Mouse (Mus musculus) right cerebral cortex, postnatal 4 days (tissue): ENCODE results near the gene Ctdsp2.

Experiments
- DNase-seq: peaks from one replicate; pipeline ENCODE4 v3.0.0-alpha.2; 2022

Gene Ctdsp2

DNA sequence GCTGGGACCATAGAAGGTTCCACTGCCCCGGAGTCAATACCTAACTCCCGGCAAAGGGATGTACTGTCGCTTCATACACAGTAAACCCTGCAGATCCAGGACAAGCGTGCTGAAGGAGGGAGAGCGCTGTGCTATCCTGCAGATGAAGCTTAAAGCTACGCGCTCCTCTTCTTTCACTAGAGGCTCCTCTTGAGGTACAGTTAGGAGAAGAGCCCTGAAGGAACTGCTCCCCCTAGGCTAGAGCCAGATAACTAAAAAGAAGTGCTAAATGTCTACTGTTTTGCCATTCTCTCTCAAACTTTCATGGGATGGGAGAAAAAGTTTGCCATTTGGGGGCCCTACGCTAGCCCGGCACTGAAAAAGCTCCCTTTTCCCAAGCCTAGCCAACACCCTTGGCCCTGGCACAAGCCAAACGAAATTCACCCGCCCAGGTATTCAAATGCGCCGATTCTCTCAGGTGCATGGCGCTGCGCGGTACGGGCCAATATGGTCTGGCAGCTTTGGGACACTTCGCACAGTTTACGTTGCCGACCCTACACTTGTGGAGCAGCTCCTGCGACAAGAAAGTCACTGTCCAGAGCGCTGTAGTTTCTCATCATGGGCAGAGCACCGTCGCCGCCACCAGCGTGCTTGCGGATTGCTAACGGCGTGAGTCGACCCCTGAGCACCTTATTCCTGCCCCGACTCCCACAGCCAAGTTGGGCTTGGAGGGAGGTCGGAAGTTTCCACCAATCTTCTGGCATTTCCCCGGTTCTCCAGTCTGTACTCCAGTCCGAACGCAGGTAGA is 70.3 kb downstream of the Ctdsp2 start:
- DNase-seq, result no peak
